Mouse (Mus musculus): ENCODE measurements around the gene N4bp3.
A peak's percentile ranks its signal among the peaks of the same experiment; 100 is the strongest.
"Not testable (repeated sequence)": the region's sequence is repeated elsewhere in the genome, so short reads cannot be mapped to it uniquely, and the experiment has no call there.

Gene N4bp3

GRCm38 (mm10) chr11:51650691-51651515 is at the start of gene N4bp3, which contains the start of gene D930048N14Rik:
Gene N4bp3, minus strand, starts transcription at chr11:51650842.
Gene D930048N14Rik, plus strand, starts transcription at chr11:51650954.
- DNase-seq (ENCODE audit: extremely low read depth, low read depth, low spot score) = no peak

- DNase-seq (ENCODE audit: extremely low read depth, low read depth, low spot score) = no peak
Measured at GRCm38 (mm10) chr11:51694984-51695383, 44.3 kb upstream of the N4bp3 start.

GRCm38 (mm10) chr11:51690597-51690996 is 40.0 kb upstream of the N4bp3 start:
- not testable (repeated sequence) for DNase-seq (ENCODE audit: extremely low read depth, low read depth, low spot score)

GRCm38 (mm10) chr11:51689343-51689742 is 38.7 kb upstream of the N4bp3 start:
- no peak for DNase-seq (ENCODE audit: extremely low read depth, low read depth, low spot score)

DNA sequence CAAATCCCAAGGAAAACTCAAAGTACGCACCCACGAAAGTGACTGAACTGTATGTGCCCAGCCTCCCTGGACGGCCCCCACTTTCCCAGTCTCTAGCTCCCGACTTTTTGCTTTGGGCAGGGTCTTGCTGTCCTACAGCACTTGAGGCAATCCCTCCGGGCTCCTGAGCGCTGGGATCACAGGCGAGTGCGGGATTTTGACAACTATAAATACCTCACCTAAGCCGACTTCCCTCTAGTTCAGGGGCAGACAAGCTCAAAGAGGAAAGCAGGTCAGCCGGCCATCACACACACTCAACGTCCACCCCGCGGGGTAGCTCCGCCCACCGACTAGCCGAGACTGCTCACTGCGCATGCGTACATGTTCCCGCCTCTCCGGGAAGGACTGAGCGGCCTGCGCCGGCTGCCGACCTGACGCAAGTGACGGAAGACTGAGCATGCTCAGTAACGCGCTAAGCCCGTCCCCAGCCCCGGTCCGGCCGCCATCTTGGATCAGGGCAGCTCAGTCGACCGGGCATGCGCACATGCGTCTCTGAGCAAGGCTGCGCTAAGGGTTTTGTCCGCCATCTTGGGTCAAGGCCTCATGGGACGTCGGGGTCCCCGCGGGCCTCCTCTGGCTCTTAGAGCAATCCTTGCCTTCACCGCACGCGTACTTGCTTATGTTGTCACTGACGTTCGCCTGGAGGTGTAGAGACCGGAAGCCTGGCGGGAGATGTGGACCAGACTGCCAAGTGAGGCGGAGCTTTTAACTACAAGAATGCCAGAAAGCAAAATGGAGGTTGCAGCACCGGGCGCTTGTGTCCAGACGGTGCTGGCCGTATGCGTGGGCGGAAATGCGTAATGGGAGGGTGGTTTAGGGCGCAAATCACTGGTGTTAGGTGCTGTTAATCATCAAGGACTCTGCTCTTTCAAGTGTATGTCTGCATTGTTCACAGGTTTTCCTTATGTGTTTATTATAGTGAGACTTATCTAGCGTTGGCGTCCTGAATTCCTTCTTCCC is 38.0 kb upstream of the N4bp3 start, which contains the start of gene 0610009B22Rik:
TSS of gene 0610009B22Rik (minus strand) at position 545 of the 999 bp plus-strand sequence.
- DNase-seq (ENCODE audit: extremely low read depth, low read depth, low spot score) = peak; percentile 87

GRCm38 (mm10) chr11:51681976-51682374 is 31.3 kb upstream of the N4bp3 start:
- DNase-seq (ENCODE audit: extremely low read depth, low read depth, low spot score) = no peak

GRCm38 (mm10) chr11:51681324-51681975 is 30.8 kb upstream of the N4bp3 start:
- DNase-seq (ENCODE audit: extremely low read depth, low read depth, low spot score) = peak; percentile 42

- DNase-seq (ENCODE audit: extremely low read depth, low read depth, low spot score) = no peak
Measured at GRCm38 (mm10) chr11:51679466-51679865, 28.8 kb upstream of the N4bp3 start.

- no peak for DNase-seq (ENCODE audit: extremely low read depth, low read depth, low spot score)
Measured at GRCm38 (mm10) chr11:51677737-51678418, 27.2 kb upstream of the N4bp3 start.

GRCm38 (mm10) chr11:51675386-51675785 is 24.7 kb upstream of the N4bp3 start:
- DNase-seq (ENCODE audit: extremely low read depth, low read depth, low spot score) = no peak

GRCm38 (mm10) chr11:51673291-51673690 is 22.6 kb upstream of the N4bp3 start:
- DNase-seq (ENCODE audit: extremely low read depth, low read depth, low spot score) = peak; percentile 90

DNA sequence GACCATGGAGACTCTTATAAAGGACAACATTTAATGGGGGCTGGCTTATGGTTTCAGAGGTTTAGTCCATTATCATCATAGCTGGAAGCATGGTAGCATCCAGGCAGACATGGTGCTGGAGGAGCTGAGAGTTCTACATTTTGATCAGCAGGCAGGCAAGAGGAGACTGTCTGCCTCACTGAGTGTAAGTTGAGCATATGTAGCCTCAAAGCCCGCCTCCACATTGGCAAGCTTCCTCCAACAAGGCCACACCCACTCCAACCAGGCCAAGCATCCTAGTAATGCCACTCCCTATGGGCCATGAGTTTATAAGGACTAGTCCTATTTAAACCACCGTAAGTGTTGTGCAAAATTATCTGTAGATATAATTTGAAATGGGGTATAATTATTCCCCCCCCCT is 20.7 kb upstream of the N4bp3 start:
- DNase-seq (ENCODE audit: extremely low read depth, low read depth, low spot score) = no peak

GRCm38 (mm10) chr11:51670846-51671245 is 20.2 kb upstream of the N4bp3 start:
- no peak for DNase-seq (ENCODE audit: extremely low read depth, low read depth, low spot score)

- DNase-seq (ENCODE audit: extremely low read depth, low read depth, low spot score) = not testable (repeated sequence)
Measured at GRCm38 (mm10) chr11:51664747-51665146, 14.1 kb upstream of the N4bp3 start.

DNA sequence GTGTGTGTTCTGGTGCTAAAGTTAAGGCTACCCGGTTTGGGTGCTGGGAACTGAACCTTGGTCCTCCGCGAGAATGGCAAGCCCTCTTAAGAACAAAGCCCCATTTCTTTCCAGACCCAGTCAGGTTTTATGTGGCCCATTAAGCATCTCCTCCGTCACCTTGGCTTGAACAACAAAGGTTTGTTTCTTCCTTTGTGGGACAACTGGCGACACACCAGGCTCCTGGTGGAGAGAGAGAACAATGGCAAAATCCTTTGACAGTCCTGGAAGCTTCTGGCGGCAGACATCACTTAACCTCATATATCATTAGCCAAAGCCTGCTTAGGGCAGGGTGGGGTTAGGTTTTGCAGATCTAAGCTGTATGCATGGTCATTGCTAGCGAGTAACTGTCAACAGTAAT is 12.0 kb upstream of the N4bp3 start:
- no peak for DNase-seq (ENCODE audit: extremely low read depth, low read depth, low spot score)

GRCm38 (mm10) chr11:51661867-51662365 is 11.3 kb upstream of the N4bp3 start:
- DNase-seq (ENCODE audit: extremely low read depth, low read depth, low spot score) = no peak

GRCm38 (mm10) chr11:51658705-51659104 is 8.1 kb upstream of the N4bp3 start:
- DNase-seq (ENCODE audit: extremely low read depth, low read depth, low spot score) = no peak

- no peak for DNase-seq (ENCODE audit: extremely low read depth, low read depth, low spot score)
Measured at GRCm38 (mm10) chr11:51658291-51658690, 7.6 kb upstream of the N4bp3 start.

GRCm38 (mm10) chr11:51656798-51657521 is 6.3 kb upstream of the N4bp3 start:
- DNase-seq (ENCODE audit: extremely low read depth, low read depth, low spot score) = no peak

Measured in fat pad, adult 2 months (tissue).